Mouse (Mus musculus): Measurements from ENCODE around the gene Olfr646. TPM values are rescaled to one million over a fixed set of nuclear protein-coding genes. Genes with fewer than 3 reads are reported as not detected.

Olfr646 gene
- not detected in 2 replicates for polyA plus RNA-seq (2012; rRNA removed)

GRCm38 (mm10) chr7:104104757-104104972 is at the start of gene Olfr646:
Gene Olfr646 (plus strand): TSS chr7:104104873.

GRCm38 (mm10) chr7:104061345-104061744 is 43.3 kb upstream of the Olfr646 start, which contains the start of gene 4930516K23Rik:
Gene 4930516K23Rik (minus strand): TSS chr7:104061445.

GRCm38 (mm10) chr7:104071769-104072168 is 32.9 kb upstream of the Olfr646 start, which contains the start of gene Olfr644:
Gene Olfr644 (minus strand): TSS chr7:104071869.

DNA sequence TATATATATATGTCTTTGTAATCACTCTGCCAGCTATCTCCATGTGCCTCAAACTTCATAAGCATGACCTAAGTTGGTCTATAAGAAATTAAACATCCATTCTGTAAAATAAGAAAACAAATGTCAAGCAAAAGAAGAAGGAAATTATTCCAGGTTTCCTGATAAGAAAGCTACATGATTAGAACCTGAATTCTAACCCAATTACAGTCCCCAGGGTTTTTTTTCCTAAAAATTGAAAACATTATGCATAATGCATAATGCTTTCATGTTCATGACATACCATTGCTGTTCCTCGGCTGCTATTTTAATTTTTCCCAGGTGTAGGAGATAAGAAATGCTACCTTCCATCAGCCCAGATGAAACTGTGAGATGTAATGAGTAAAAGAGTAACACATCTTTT is 19.3 kb upstream of the Olfr646 start, which contains the start of gene Olfr645:
Gene Olfr645 (minus strand): TSS at position 101 of the 400 bp plus-strand sequence.

DNA sequence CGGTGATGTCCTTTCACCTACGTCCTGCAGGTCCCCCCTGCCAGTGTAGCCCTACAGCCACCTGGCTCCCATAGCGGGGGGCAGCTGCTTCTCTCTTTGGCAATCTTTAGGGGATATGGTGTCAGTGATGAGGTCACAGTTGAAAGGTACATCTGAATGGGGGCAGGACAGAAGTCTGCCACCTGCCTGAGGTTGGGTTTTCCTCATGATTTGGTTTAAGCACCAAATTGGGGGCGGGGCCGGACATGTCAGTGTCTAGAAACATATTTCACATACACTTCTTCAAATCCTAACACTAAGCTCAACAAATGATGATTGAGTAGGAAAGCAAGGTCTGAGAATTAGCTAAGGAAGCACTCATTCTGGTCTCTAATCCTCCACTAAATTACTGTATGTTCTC is 25.1 kb downstream of the Olfr646 start, which contains the start of gene Ubqln5:
Gene Ubqln5 (minus strand): TSS at position 101 of the 400 bp plus-strand sequence.

GRCm38 (mm10) chr7:104137305-104137704 is 32.6 kb downstream of the Olfr646 start, which contains the start of gene Olfr643:
Gene Olfr643 (minus strand): TSS chr7:104137405.

DNA sequence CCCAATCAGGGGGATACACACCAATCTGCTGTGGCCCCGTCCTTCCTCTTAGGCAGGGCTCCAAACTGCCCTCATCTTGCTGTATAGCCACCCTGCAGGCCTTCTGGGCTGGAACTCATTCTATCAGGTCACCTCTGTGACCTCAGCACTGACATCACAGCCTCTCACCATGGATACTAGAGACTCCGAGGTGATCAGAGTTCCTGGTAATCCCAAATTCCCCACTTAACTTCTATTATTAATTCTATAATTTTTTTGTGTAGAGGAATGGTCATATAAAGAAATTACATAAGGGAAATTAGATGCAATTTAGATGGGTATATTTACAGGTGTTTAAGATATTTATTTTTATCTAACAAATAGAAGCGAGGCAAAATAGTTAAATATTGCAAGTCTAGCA is 38.5 kb downstream of the Olfr646 start, which contains the start of gene Ubqln3:
Gene Ubqln3 (minus strand): TSS at position 101 of the 400 bp plus-strand sequence.

GRCm38 (mm10) chr7:104150456-104150855 is 45.8 kb downstream of the Olfr646 start, which contains the start of gene Ubqlnl:
Gene Ubqlnl (minus strand): TSS chr7:104150556.

Other genes starting within 250 kb of the Olfr646 start
- gene Olfr66, start 218.6 kb upstream of the Olfr646 start, polyA plus RNA-seq (2012; rRNA removed), result not detected in 2 replicates
- gene Olfr64, start 210.4 kb upstream of the Olfr646 start, polyA plus RNA-seq (2012; rRNA removed), result not detected in 2 replicates
- not detected in 2 replicates for gene Olfr65, start 201.4 kb upstream of the Olfr646 start, polyA plus RNA-seq (2012; rRNA removed)
- not detected in 2 replicates for gene Olfr631, start 176.0 kb upstream of the Olfr646 start, polyA plus RNA-seq (2012; rRNA removed)
- not detected in 2 replicates for gene Olfr632, start 170.5 kb upstream of the Olfr646 start, polyA plus RNA-seq (2012; rRNA removed)
- not detected in 2 replicates for gene Olfr633, start 160.4 kb upstream of the Olfr646 start, polyA plus RNA-seq (2012; rRNA removed)
- not detected in 2 replicates for gene Olfr635, start 133.7 kb upstream of the Olfr646 start, polyA plus RNA-seq (2012; rRNA removed)
- not detected in 2 replicates for gene Olfr638, start 106.1 kb upstream of the Olfr646 start, polyA plus RNA-seq (2012; rRNA removed)
- gene Olfr639, start 87.6 kb upstream of the Olfr646 start, polyA plus RNA-seq (2012; rRNA removed), result not detected in 2 replicates
- gene Olfr640, start 79.3 kb upstream of the Olfr646 start, polyA plus RNA-seq (2012; rRNA removed), result not detected in 2 replicates
- not detected in 2 replicates for gene Olfr641, start 69.4 kb upstream of the Olfr646 start, polyA plus RNA-seq (2012; rRNA removed)
- gene Olfr642, start 52.2 kb upstream of the Olfr646 start, polyA plus RNA-seq (2012; rRNA removed), result not detected in 2 replicates
- not detected in 2 replicates for gene 4930516K23Rik, start 43.4 kb upstream of the Olfr646 start, polyA plus RNA-seq (2012; rRNA removed)
- gene Olfr644, start 33.0 kb upstream of the Olfr646 start, polyA plus RNA-seq (2012; rRNA removed), result not detected in 2 replicates
- gene Olfr645, start 19.4 kb upstream of the Olfr646 start, polyA plus RNA-seq (2012; rRNA removed), result not detected in 2 replicates
- not detected in 2 replicates for gene Ubqln5, start 25.0 kb downstream of the Olfr646 start, polyA plus RNA-seq (2012; rRNA removed)
- gene Olfr643, start 32.5 kb downstream of the Olfr646 start, polyA plus RNA-seq (2012; rRNA removed), result not detected in 2 replicates
- gene Ubqln3, start 38.4 kb downstream of the Olfr646 start, polyA plus RNA-seq (2012; rRNA removed), result not detected in 2 replicates
- gene Ubqlnl, start 45.7 kb downstream of the Olfr646 start, polyA plus RNA-seq (2012; rRNA removed), result not detected in 2 replicates
- not detected in 2 replicates for gene Olfm5, start 60.0 kb downstream of the Olfr646 start, polyA plus RNA-seq (2012; rRNA removed)
- gene Olfr648, start 78.5 kb downstream of the Olfr646 start, polyA plus RNA-seq (2012; rRNA removed), result 0.03 and 0.05 TPM in 2 replicates
- not detected in 2 replicates for gene Olfr649, start 91.1 kb downstream of the Olfr646 start, polyA plus RNA-seq (2012; rRNA removed)
- 0.79 and 0.81 TPM in 2 replicates for gene Trim6, start 113.9 kb downstream of the Olfr646 start, polyA plus RNA-seq (2012; rRNA removed)
- 0.17 and 1.5 TPM in 2 replicates for gene Trim34a, start 139.6 kb downstream of the Olfr646 start, polyA plus RNA-seq (2012; rRNA removed)
- 0.10 TPM in 2 replicates for gene Trim5, start 183.2 kb downstream of the Olfr646 start, polyA plus RNA-seq (2012; rRNA removed)
- 0.16 and 0.85 TPM in 2 replicates for gene Trim12a, start 210.6 kb downstream of the Olfr646 start, polyA plus RNA-seq (2012; rRNA removed)
- gene Trim34b, start 224.6 kb downstream of the Olfr646 start, polyA plus RNA-seq (2012; rRNA removed), result 0.55 TPM in 1 of 2 replicates, not detected in the other
- 0.55 TPM in 2 replicates for gene Trim12c, start 248.5 kb downstream of the Olfr646 start, polyA plus RNA-seq (2012; rRNA removed)

Measured in stomach, adult 2 months (tissue).